32 mouse cellular contexts compared by ENCODE assay signal in the genomic region with DNA sequence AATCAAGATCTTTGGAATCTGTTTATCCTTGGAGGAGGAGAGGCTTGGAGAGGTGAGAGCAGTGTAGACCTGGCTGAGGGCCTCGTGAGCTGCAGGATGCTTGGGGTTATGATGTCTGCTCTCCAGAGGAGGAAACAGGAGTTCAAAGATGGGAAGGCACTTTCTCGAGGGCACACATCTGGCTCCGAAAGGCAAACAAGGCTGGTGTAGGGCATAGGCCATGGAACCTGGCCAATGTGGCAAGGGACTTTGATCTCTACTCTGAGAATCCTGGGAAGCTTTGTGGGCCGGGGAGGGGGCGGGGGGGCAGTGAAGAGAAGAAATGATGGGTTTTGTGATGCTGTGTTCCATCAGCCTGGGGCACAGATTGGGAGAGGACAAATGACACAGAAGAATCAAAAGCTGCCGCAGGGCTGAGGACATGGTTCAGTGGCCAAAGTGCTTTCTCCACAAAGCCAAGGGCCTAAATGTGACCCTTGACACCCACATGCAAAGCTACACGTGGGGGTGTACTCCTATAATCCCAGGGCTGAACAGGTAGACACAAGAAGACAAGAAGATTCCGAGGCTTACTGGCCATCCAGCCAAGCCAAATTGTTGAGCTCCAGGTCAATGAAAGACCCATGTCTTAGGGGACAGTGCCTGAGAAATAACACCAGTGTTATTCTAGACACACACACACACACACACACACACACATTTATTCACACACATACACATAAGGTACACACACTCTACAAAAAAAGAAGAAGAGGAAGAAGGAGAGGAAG. TPM values are rescaled to one million over a fixed set of nuclear protein-coding genes. Genes with fewer than 3 reads are reported as not detected.
A peak's percentile ranks its signal among the peaks of the same experiment; 100 is the strongest.
DNase-seq lines count a peak whose midpoint lies in the region; ATAC-seq and TF ChIP-seq lines count a peak whose summit lies in the region.
"Had no signal": no experiment of that assay in that cellular context is flagged by ENCODE, and none has a peak within 500 bp of the region (broad histone marks: within the 10 kb centered on the region; RNA-seq: fewer than 3 reads in every experiment).

No protein-coding gene starts in this region.

- no peak overlapping the region for H3K4me2 ChIP-seq in liver, postnatal 0 days (ENCODE audit: low read depth, low read length)
- H3K4me2 ChIP-seq in liver, embryonic 11.5 days = no peak overlapping the region
- H3K4me2 ChIP-seq in lung, postnatal 0 days (replicated peaks; ENCODE audit: low read depth, low read length) = no peak overlapping the region
- H3K4me2 ChIP-seq: embryonic facial prominence, embryonic 15.5 days; heart, embryonic 13.5 days; hindbrain, embryonic 12.5 days; limb, embryonic 15.5 days; lung, embryonic 14.5 days; neural tube, embryonic 13.5 days; stomach, embryonic 15.5 days had no signal

- no peaks in the 10 kb centered on the region for H3K9me3 ChIP-seq in liver, postnatal 0 days (ENCODE audit: low read length)
- no peaks in the 10 kb centered on the region for H3K9me3 ChIP-seq in liver, embryonic 11.5 days (ENCODE audit: control insufficient read depth, low read length)
- H3K9me3 ChIP-seq in lung, postnatal 0 days (ENCODE audit: low read length) = no peaks in the 10 kb centered on the region
- H3K9me3 ChIP-seq: embryonic facial prominence, embryonic 15.5 days; heart, embryonic 13.5 days; hindbrain, embryonic 12.5 days; limb, embryonic 15.5 days; megakaryocyte, embryonic 14.5 days; neural tube, embryonic 13.5 days; stomach, embryonic 15.5 days had no signal

- TF ChIP-seq CTCF in liver, postnatal 0 days (IDR thresholded peaks at IDR 0.05; ENCODE audit: low read depth) = no peak
- TF ChIP-seq CTCF in lung, postnatal 0 days (IDR thresholded peaks at IDR 0.05) = no peak

- ATAC-seq in liver, postnatal 0 days = peak; percentile 73
- no peak for ATAC-seq in liver, embryonic 11.5 days (replicated peaks; ENCODE audit: low FRiP score)
- no peak for ATAC-seq in lung, postnatal 0 days
- ATAC-seq: forebrain, embryonic 16.5 days; intestine, postnatal 0 days; midbrain, embryonic 16.5 days had no signal

- WGBS in liver, postnatal 0 days (ENCODE audit: insufficient replicate concordance) = 63% methylated on average over 8 of the region's 8 CpGs
- WGBS in liver, embryonic 11.5 days = 82% methylated on average over 8 of the region's 8 CpGs
- WGBS in lung, postnatal 0 days = 53% methylated on average over 8 of the region's 8 CpGs

- peak overlapping the region; percentile 34; the same call in 1 of the 2 replicates for H3K27ac ChIP-seq in liver, postnatal 0 days (ENCODE audit: low read depth)
- no peak overlapping the region for H3K27ac ChIP-seq in liver, embryonic 11.5 days (ENCODE audit: low read depth, low read length)
- no peak overlapping the region for H3K27ac ChIP-seq in lung, postnatal 0 days (ENCODE audit: low read length)
- H3K27ac ChIP-seq: embryonic facial prominence, embryonic 15.5 days; heart, adult 2 months; heart, embryonic 13.5 days; hindbrain, embryonic 12.5 days; left cerebral cortex, adult 2 months; limb, embryonic 15.5 days; neural tube, embryonic 13.5 days; stomach, embryonic 15.5 days had no signal

- H3K4me1 ChIP-seq in liver, postnatal 0 days (ENCODE audit: insufficient read depth) = no peaks in the 10 kb centered on the region
- H3K4me1 ChIP-seq in liver, embryonic 11.5 days (replicated peaks; ENCODE audit: control insufficient read depth, insufficient read depth, low read length) = no peaks in the 10 kb centered on the region
- no peaks in the 10 kb centered on the region for H3K4me1 ChIP-seq in lung, postnatal 0 days (ENCODE audit: insufficient read depth, low read depth, low read length)
- H3K4me1 ChIP-seq: embryonic facial prominence, embryonic 15.5 days had no signal

- DNase-seq in liver, postnatal 0 days = peak; percentile 73
- no peak for DNase-seq in liver, embryonic 11.5 days (ENCODE audit: low spot score)
- DNase-seq in kidney, adult 8-10 months = peak; percentile 76 to 81
- peak; percentile 59 for DNase-seq in kidney, postnatal 10 days
- DNase-seq in layer of hippocampus, adult 11-12 months (ENCODE audit: low spot score) = no peak
- no peak for DNase-seq in lung, postnatal 0 days (ENCODE audit: low spot score)
- no peak for DNase-seq in layer of hippocampus, postnatal 10 days (ENCODE audit: low spot score in 2 of 2)
- DNase-seq: adrenal gland, adult 8-10 months; cerebellum, adult 8-10 months; gastrocnemius, postnatal 14 days; heart, adult 2 months; heart, postnatal 14 days; lung, embryonic 14.5 days; lung, postnatal 36 days; right cerebral cortex, adult 18-20 months; right cerebral cortex, postnatal 4 days; thymus, adult 18-20 months; thymus, postnatal 4 days had no signal

- H3K36me3 ChIP-seq in liver, postnatal 0 days (replicated peaks; ENCODE audit: insufficient read depth, low read length) = no peaks in the 10 kb centered on the region
- no peaks in the 10 kb centered on the region for H3K36me3 ChIP-seq in liver, embryonic 11.5 days (ENCODE audit: control insufficient read depth, insufficient read depth, low read length)
- no peaks in the 10 kb centered on the region for H3K36me3 ChIP-seq in lung, postnatal 0 days (ENCODE audit: insufficient read depth, low read length)
- H3K36me3 ChIP-seq: embryonic facial prominence, embryonic 15.5 days; heart, embryonic 13.5 days; hindbrain, embryonic 12.5 days; limb, embryonic 15.5 days; neural tube, embryonic 13.5 days; stomach, embryonic 15.5 days had no signal

- no peak overlapping the region for H3K9ac ChIP-seq in liver, postnatal 0 days (replicated peaks)
- no peak overlapping the region for H3K9ac ChIP-seq in liver, embryonic 11.5 days (ENCODE audit: low read depth, low read length)
- H3K9ac ChIP-seq in lung, postnatal 0 days (replicated peaks; ENCODE audit: low read depth) = no peak overlapping the region
- H3K9ac ChIP-seq: embryonic facial prominence, embryonic 15.5 days; heart, embryonic 13.5 days; hindbrain, embryonic 12.5 days; limb, embryonic 15.5 days; lung, embryonic 14.5 days; neural tube, embryonic 13.5 days; stomach, embryonic 15.5 days had no signal

- no peak overlapping the region for H3K4me3 ChIP-seq in liver, postnatal 0 days (ENCODE audit: low read depth, low read length)
- no peak overlapping the region for H3K4me3 ChIP-seq in liver, embryonic 11.5 days (ENCODE audit: low read depth, low read length)
- H3K4me3 ChIP-seq in lung, postnatal 0 days (ENCODE audit: low read depth, low read length) = no peak overlapping the region
- H3K4me3 ChIP-seq: embryonic facial prominence, embryonic 15.5 days; heart, adult 2 months; heart, embryonic 13.5 days; hindbrain, embryonic 12.5 days; left cerebral cortex, adult 2 months; limb, embryonic 15.5 days; megakaryocyte, embryonic 14.5 days; myocyte; neural tube, embryonic 13.5 days; stomach, embryonic 15.5 days had no signal

- no peak for TF ChIP-seq EP300 in liver, postnatal 0 days (IDR thresholded peaks at IDR 0.05; ENCODE audit: low read depth)
- no peak for TF ChIP-seq EP300 in lung, postnatal 0 days (IDR thresholded peaks at IDR 0.05)

- no peaks in the 10 kb centered on the region for H3K27me3 ChIP-seq in liver, postnatal 0 days (ENCODE audit: insufficient read depth, low read length)
- peaks cover 4% of the 10 kb centered on the region; the same call in 1 of the 2 replicates for H3K27me3 ChIP-seq in liver, embryonic 11.5 days (replicated peaks; ENCODE audit: control insufficient read depth, insufficient read depth, low read length)
- no peaks in the 10 kb centered on the region for H3K27me3 ChIP-seq in lung, postnatal 0 days (replicated peaks; ENCODE audit: insufficient read depth, low read length)
- H3K27me3 ChIP-seq: embryonic facial prominence, embryonic 15.5 days; limb, embryonic 15.5 days; stomach, embryonic 15.5 days had no signal

RNA-seq across cellular contexts. Expression of gene Oxtr, which starts 6.7 kb away (rescaled TPM):
- 0.02 TPM in 1 of 2 replicates, not detected in the other for polyA plus RNA-seq in liver, postnatal 0 days (2015; fragmentation: Nextera tagmentation; extraction: Ambion mirVana)
- 0.04 TPM in 1 of 2 replicates, not detected in the other for polyA plus RNA-seq in liver, embryonic 11.5 days (2014; fragmentation: Nextera tagmentation; extraction: Ambion mirVana)
- polyA plus RNA-seq in lung, postnatal 0 days (2015; fragmentation: Nextera tagmentation; extraction: Ambion mirVana) = 0.04 and 0.05 TPM in 2 replicates
- 1 to 10 TPM; 7.4 to 8.5 TPM for total RNA-seq in layer of hippocampus, postnatal 10 days (2021)
- total RNA-seq: MEL had no signal

RNA-seq across cellular contexts. Expression of gene Cav3, which starts 37.2 kb away (rescaled TPM):
- polyA plus RNA-seq in liver, postnatal 0 days (2015; fragmentation: Nextera tagmentation; extraction: Ambion mirVana) = 0.15 and 1.6 TPM in 2 replicates
- 0.52 TPM in 1 of 2 replicates, not detected in the other for polyA plus RNA-seq in liver, embryonic 11.5 days (2014; fragmentation: Nextera tagmentation; extraction: Ambion mirVana)
- 2.5 and 3.7 TPM in 2 replicates for polyA plus RNA-seq in lung, postnatal 0 days (2015; fragmentation: Nextera tagmentation; extraction: Ambion mirVana)
- total RNA-seq in layer of hippocampus, postnatal 10 days (2021) = under 1 TPM; 0.38 to 0.94 TPM
- total RNA-seq: adrenal gland, adult 8-10 months; left cerebral cortex, postnatal 36 days; MEL had no signal
- polyA plus RNA-seq: forebrain, embryonic 16.5 days had no signal

Comparison
In these comparisons a context has a peak if more than half of its experiments do, and no peak if none do; other contexts are left out.
1. DNase-seq: peak in liver, postnatal 0 days (single experiment), kidney, adult 8-10 months (2 of 2) and kidney, postnatal 10 days (single experiment); none in liver, embryonic 11.5 days (single experiment), layer of hippocampus, adult 11-12 months (single experiment), lung, postnatal 0 days (single experiment) and layer of hippocampus, postnatal 10 days (0 of 2).